In genomic region chr13:30777678-30778179, GRCm38 (mm10) we compare ENCODE assay signal across 20 mouse cellular contexts. TPM values are rescaled to one million over a fixed set of nuclear protein-coding genes. Genes with fewer than 3 reads are reported as not detected.
"Had no signal": no experiment of that assay in that cellular context is flagged by ENCODE, and none has a peak within 500 bp of the region (broad histone marks: within the 10 kb centered on the region; RNA-seq: fewer than 3 reads in every experiment).

No protein-coding gene starts in this region.

- H3K4me2 ChIP-seq: kidney, embryonic 15.5 days; limb, embryonic 12.5 days; limb, embryonic 15.5 days; liver, embryonic 11.5 days; lung, embryonic 14.5 days; midbrain, embryonic 13.5 days; neural tube, embryonic 13.5 days had no signal

- H3K4me3 ChIP-seq: kidney, embryonic 15.5 days; limb, embryonic 12.5 days; limb, embryonic 15.5 days; megakaryocyte, embryonic 14.5 days; midbrain, embryonic 10.5 days; midbrain, embryonic 13.5 days; myocyte; neural tube, embryonic 13.5 days had no signal

- H3K36me3 ChIP-seq: kidney, embryonic 15.5 days; limb, embryonic 12.5 days; limb, embryonic 15.5 days; midbrain, embryonic 10.5 days; midbrain, embryonic 13.5 days; neural tube, embryonic 13.5 days had no signal

- H3K4me1 ChIP-seq: midbrain, embryonic 13.5 days had no signal

- H3K27me3 ChIP-seq: kidney, embryonic 15.5 days; limb, embryonic 12.5 days; limb, embryonic 15.5 days; midbrain, embryonic 13.5 days; neural tube, embryonic 13.5 days had no signal

- DNase-seq: kidney, adult 8-10 months; kidney, postnatal 10 days; kidney, postnatal 4 days; left cerebral cortex, postnatal 4 days; liver, postnatal 0 days; lung, embryonic 14.5 days; lung, postnatal 36 days; thymus, adult 18-20 months had no signal

- ATAC-seq: liver, postnatal 0 days; lung, postnatal 0 days; midbrain, embryonic 13.5 days; midbrain, embryonic 16.5 days had no signal

- H3K27ac ChIP-seq: kidney, embryonic 15.5 days; limb, embryonic 12.5 days; limb, embryonic 15.5 days; liver, embryonic 14.5 days; midbrain, embryonic 10.5 days; midbrain, embryonic 13.5 days; neural tube, embryonic 13.5 days had no signal

- H3K9ac ChIP-seq: kidney, embryonic 15.5 days; limb, embryonic 12.5 days; limb, embryonic 15.5 days; liver, embryonic 14.5 days; liver, postnatal 0 days; lung, embryonic 14.5 days; midbrain, embryonic 13.5 days; neural tube, embryonic 13.5 days had no signal

- H3K9me3 ChIP-seq: kidney, embryonic 15.5 days; limb, embryonic 12.5 days; limb, embryonic 15.5 days; midbrain, embryonic 10.5 days; midbrain, embryonic 13.5 days; neural tube, embryonic 13.5 days had no signal

RNA-seq across cellular contexts. Expression of gene Irf4, which starts 28.7 kb away (rescaled TPM):
- polyA plus RNA-seq: limb, embryonic 12.5 days; midbrain, embryonic 10.5 days had no signal
